Mouse (Mus musculus) lung, embryonic 16.5 days (tissue): ENCODE data around the gene Disp1. TPM values are rescaled to one million over a fixed set of nuclear protein-coding genes. Genes with fewer than 3 reads are reported as not detected.
A peak's percentile ranks its signal among the peaks of the same experiment; 100 is the strongest.

Experiments used
- ATAC-seq: fragments of 200-750 bp; cut with Nextera tagmentation; 2 replicates; pipeline ENCODE4 v1.8.0; 2017; ENCODE audit warnings: low read depth, mild to moderate bottlenecking, moderate library complexity
- H3K27ac ChIP-seq: fragments of 300-500 bp; sonication (generic); 2 replicates; pipeline ENCODE4 v1.5.1; 2014; ENCODE audit warnings: mild to moderate bottlenecking, control low read depth, low read length
- H3K27me3 ChIP-seq: fragments of 300-500 bp; sonication (generic); 2 replicates; pipeline ENCODE4 v1.6.1; 2014; ENCODE audit warnings: low read depth, low read length, mixed read lengths; ENCODE audit not compliant: control insufficient read depth, insufficient read depth
- H3K36me3 ChIP-seq: fragments of 300-500 bp; sonication (generic); 2 replicates; pipeline ENCODE4 v1.6.1; 2014; ENCODE audit warnings: low read length; ENCODE audit not compliant: control insufficient read depth, insufficient read depth
- H3K4me1 ChIP-seq: fragments of 300-500 bp; sonication (generic); replicated peaks from 2 replicates; pipeline ENCODE4 v1.6.1; 2014; ENCODE audit warnings: low read length, mixed read lengths; ENCODE audit not compliant: control insufficient read depth, insufficient read depth
- H3K4me2 ChIP-seq: fragments of 300-500 bp; sonication (generic); 2 replicates; pipeline ENCODE4 v1.6.1; 2014; ENCODE audit warnings: low read depth, low read length, control low read depth
- H3K4me3 ChIP-seq: fragments of 300-500 bp; sonication (generic); 2 replicates; pipeline ENCODE4 v1.5.1; 2014; ENCODE audit warnings: mild to moderate bottlenecking, low read length, control low read depth
- H3K9ac ChIP-seq: fragments of 300-500 bp; sonication (generic); 2 replicates; pipeline ENCODE4 v1.6.1; 2014; ENCODE audit warnings: low read length, control low read depth
- H3K9me3 ChIP-seq: fragments of 300-500 bp; sonication (generic); 2 replicates; pipeline ENCODE4 v1.6.1; 2016; ENCODE audit warnings: low read length; ENCODE audit not compliant: control insufficient read depth
- WGBS: fragments of 180-500 bp; shearing (Covaris S2); extraction: QIAGEN DNeasy Blood & Tissue Kit; methylation state at CpG from one replicate; pipeline ENCODE4 v1.1.7; 2014; 5-methylcytosine and 5-hydroxymethylcytosine counted together
- polyA plus RNA-seq: library from polyadenylated mRNA; unstranded; fragments of >200 nt; fragmentation: Nextera tagmentation; extraction: Ambion mirVana; gene quantifications from 2 replicates; pipeline ENCODE4 v1.2.1, GENCODE M21; 2015

Gene Disp1
- polyA plus RNA-seq, 1 experiment from 2014 or later, result 8.9 TPM

DNA sequence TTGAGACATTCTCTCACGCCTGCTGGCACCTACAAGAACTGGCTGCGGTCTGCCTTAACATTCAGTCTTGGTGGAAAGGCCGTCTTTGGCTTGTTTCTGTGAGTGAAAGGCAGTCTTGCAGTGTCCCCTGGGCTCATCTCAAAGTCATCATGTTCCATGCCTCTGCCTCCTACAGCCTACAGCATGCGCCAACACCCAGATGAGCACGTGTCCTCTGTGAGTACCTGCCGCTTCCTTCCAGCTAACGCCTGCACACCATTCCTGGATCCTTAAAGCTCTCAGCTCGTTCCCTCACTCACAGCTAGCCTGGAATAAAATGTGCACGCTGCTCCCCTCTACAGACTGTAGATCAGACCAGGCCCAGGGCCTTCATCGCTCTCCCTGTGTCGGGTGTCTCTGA is 60.3 kb downstream of the Disp1 start:
- H3K27ac ChIP-seq, result no peak overlapping the region
- WGBS, result 87% methylated on average over 11 of the region's 11 CpGs
- H3K9me3 ChIP-seq, result peaks cover 5% of the 10 kb centered on the region; the same call in 1 of the 2 replicates
- peaks cover 8% of the 10 kb centered on the region for H3K4me1 ChIP-seq
- no peak for ATAC-seq
- no peaks in the 10 kb centered on the region for H3K27me3 ChIP-seq
- H3K9ac ChIP-seq, result no peak overlapping the region
- H3K36me3 ChIP-seq, result no peaks in the 10 kb centered on the region
- no peak overlapping the region for H3K4me3 ChIP-seq
- no peak overlapping the region for H3K4me2 ChIP-seq

DNA sequence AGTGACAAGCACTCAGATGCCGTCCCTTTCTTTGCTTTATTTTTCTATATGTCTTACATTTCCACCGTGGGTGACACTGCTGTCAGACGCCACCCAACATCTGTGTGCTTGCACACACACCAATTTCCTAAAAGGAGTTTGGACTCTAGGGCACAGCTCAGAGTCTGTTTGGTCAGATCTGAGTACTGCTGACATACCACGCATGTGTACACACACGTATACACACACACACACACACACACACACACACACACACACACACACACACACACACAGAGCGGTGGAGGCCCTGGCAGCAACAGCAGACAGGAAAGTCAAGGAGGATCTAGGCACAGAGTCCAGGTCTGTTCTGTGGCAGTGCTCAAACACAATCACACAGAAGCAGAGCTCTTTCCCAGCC is 61.1 kb downstream of the Disp1 start:
- no peak overlapping the region for H3K4me3 ChIP-seq
- H3K9ac ChIP-seq, result no peak overlapping the region
- WGBS, result 73% methylated on average over 6 of the region's 6 CpGs
- H3K4me1 ChIP-seq, result peaks cover 8% of the 10 kb centered on the region
- H3K4me2 ChIP-seq, result no peak overlapping the region
- peaks cover 5% of the 10 kb centered on the region; the same call in 1 of the 2 replicates for H3K9me3 ChIP-seq
- no peaks in the 10 kb centered on the region for H3K36me3 ChIP-seq
- no peaks in the 10 kb centered on the region for H3K27me3 ChIP-seq
- ATAC-seq, result no peak
- H3K27ac ChIP-seq, result no peak overlapping the region

DNA sequence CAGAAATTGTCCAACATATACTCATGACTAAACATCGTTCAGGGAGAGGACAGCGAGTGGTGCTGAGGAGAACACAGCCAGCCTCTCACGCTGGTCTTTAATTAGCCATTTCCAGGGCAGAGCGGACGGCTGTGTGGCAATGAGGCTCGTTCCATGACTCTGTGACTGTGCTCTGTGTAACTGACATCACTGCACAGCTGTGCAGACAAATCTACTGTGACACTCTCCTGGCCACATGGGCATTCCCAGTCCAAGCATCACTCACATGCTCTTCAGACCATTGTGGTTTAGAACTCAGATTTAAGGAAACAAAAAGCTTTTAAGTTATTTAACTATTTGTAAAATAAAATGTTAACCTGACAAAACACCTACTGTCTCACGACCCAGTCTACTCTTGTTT is 62.1 kb downstream of the Disp1 start:
- H3K27ac ChIP-seq, result no peak overlapping the region
- H3K4me3 ChIP-seq, result no peak overlapping the region
- H3K9ac ChIP-seq, result no peak overlapping the region
- H3K36me3 ChIP-seq, result no peaks in the 10 kb centered on the region
- no peaks in the 10 kb centered on the region for H3K27me3 ChIP-seq
- H3K9me3 ChIP-seq, result peaks cover 5% of the 10 kb centered on the region; the same call in 1 of the 2 replicates
- ATAC-seq, result no peak
- peaks cover 6% of the 10 kb centered on the region; the same call in 1 of the 2 replicates for H3K4me1 ChIP-seq
- 78% methylated on average over 7 of the region's 7 CpGs for WGBS
- no peak overlapping the region for H3K4me2 ChIP-seq

- 70% methylated on average over 5 of the region's 5 CpGs for WGBS
- Histone ChIP-seq H3K27ac (no peak overlapping the region), H3K9ac (no peak overlapping the region), H3K36me3 (no peaks in the 10 kb centered on the region), H3K27me3 (no peaks in the 10 kb centered on the region), H3K4me3 (no peak overlapping the region), H3K9me3 (peaks cover 5% of the 10 kb centered on the region; the same call in 1 of the 2 replicates), H3K4me1 (peaks cover 7% of the 10 kb centered on the region), H3K4me2 (no peak overlapping the region)
- no peak for ATAC-seq
These were observed 65.7 kb downstream of the Disp1 start for GRCm38 (mm10) chr1:183155600-183155999.

DNA sequence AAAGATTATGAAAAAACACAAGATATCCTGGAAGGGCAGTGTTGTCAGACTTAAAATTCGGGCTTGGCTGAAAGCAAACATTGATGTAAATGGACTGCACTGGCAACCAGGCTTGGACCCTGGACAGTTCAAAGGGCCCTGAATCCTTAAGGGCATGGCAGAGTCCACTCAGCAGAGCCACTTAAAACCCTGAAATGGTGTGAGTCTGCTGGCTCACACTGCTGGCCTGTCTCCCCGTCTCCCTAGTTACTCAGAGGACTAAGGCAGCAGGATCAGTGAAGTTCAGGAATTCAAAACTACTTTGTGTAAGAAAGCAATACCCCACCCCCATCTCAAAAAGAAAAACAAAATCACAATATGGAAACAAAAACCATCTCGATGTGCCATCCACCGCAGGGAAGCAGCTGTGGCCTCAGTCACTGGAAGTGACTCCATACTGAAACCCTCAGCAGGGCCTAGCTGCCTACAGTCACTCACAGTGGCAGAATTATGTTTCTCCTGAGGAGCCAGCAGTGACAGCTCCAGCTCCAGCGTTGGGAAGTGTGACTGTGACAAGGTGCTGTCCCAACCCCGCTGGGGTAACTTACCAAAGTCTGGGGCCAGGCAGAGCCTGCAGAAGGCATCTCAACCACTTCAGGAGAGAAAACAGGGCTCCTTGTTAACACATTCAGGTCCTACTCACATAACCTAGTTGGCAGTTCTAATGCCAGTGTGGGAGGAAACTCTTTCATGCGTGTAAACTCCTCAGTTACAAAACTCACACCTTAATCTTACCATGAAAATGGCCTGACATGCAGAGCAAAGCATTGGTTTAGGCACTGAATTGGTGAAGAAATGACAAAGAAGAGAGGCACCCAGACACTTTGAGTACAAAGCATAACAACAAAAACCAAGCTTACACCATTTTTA is 66.8 kb downstream of the Disp1 start:
- Histone ChIP-seq H3K9ac (no peak overlapping the region), H3K4me1 (peaks cover 11% of the 10 kb centered on the region), H3K4me2 (no peak overlapping the region), H3K9me3 (peaks cover 5% of the 10 kb centered on the region; the same call in 1 of the 2 replicates), H3K27ac (no peak overlapping the region), H3K27me3 (no peaks in the 10 kb centered on the region), H3K4me3 (no peak overlapping the region), H3K36me3 (no peaks in the 10 kb centered on the region)
- WGBS, result 42% methylated on average over 7 of the region's 7 CpGs
- peak; percentile 34; the same call in 1 of the 2 replicates for ATAC-seq

DNA sequence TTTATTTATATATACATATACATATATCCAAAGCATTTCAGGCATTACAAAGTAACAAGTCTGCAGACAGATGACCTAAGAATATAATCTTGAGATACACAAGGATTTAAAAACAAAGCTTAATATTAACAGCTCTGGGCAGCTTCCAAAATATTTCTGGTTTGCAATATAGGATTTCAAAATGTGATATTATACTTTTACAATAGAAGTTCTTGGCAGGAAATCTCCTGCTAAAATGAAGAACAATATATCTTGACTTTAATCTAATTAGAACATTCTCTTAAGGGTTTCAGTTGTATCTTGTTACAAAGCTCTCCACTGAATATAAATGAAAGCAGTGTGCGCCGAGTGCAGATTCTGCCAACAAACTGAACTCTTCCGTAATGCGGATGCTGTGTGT is 68.0 kb downstream of the Disp1 start:
- 91% methylated on average over 4 of the region's 4 CpGs for WGBS
- no peaks in the 10 kb centered on the region for H3K36me3 ChIP-seq

GRCm38 (mm10) chr1:183151510-183152319 is 69.6 kb downstream of the Disp1 start:
- Histone ChIP-seq H3K9me3 (no peaks in the 10 kb centered on the region), H3K36me3 (no peaks in the 10 kb centered on the region), H3K27me3 (no peaks in the 10 kb centered on the region), H3K9ac (no peak overlapping the region), H3K4me3 (no peak overlapping the region), H3K27ac (no peak overlapping the region), H3K4me1 (peaks cover 21% of the 10 kb centered on the region), H3K4me2 (no peak overlapping the region)
- no peak for ATAC-seq
- WGBS, result 67% methylated on average over 12 of the region's 12 CpGs

More for the DNA sequence above, 68.0 kb downstream of the Disp1 start:
- no peak for ATAC-seq
- Histone ChIP-seq H3K4me2 (no peak overlapping the region), H3K27ac (no peak overlapping the region), H3K9ac (no peak overlapping the region), H3K4me3 (no peak overlapping the region), H3K27me3 (no peaks in the 10 kb centered on the region), H3K9me3 (peaks cover 5% of the 10 kb centered on the region; the same call in 1 of the 2 replicates), H3K4me1 (peaks cover 11% of the 10 kb centered on the region)

GRCm38 (mm10) chr1:183150379-183150840 is 70.9 kb downstream of the Disp1 start:
- Histone ChIP-seq H3K27me3 (no peaks in the 10 kb centered on the region), H3K4me2 (no peak overlapping the region), H3K4me1 (peaks cover 26% of the 10 kb centered on the region), H3K27ac (no peak overlapping the region), H3K9ac (no peak overlapping the region), H3K4me3 (no peak overlapping the region), H3K9me3 (no peaks in the 10 kb centered on the region), H3K36me3 (no peaks in the 10 kb centered on the region)
- no peak for ATAC-seq
- WGBS, result 49% methylated on average over 12 of the region's 12 CpGs

DNA sequence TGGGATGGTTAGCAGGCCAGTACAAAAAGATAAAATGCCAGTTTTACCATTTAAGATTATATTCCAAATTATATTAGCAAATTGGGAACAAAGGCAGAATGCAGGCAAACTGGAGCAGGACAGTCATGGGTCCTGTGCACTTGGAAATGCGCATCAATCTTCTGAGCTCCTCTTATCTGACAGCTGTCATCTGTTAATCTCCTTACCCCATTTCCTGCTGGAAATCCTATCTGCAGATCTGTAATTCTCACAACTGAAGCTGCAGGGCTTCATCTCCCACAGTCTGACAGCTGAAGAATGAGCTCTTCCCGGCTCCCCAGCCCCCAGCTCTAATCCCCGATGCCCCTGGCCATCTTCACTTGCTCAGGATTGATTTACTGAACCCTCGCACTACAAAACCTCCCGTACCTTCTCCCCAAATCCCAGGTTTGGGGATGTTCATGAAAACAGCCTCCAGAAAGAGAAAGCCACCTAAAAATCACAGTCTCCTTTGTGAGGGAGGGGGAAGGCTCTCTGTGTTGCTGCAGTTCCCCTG is 71.7 kb downstream of the Disp1 start:
- 62% methylated on average over 5 of the region's 5 CpGs for WGBS
- Histone ChIP-seq H3K4me1 (peaks cover 27% of the 10 kb centered on the region), H3K9ac (no peak overlapping the region), H3K27ac (no peak overlapping the region), H3K27me3 (no peaks in the 10 kb centered on the region), H3K4me3 (no peak overlapping the region), H3K4me2 (no peak overlapping the region), H3K9me3 (no peaks in the 10 kb centered on the region), H3K36me3 (no peaks in the 10 kb centered on the region)
- no peak for ATAC-seq
